Mouse (Mus musculus): ENCODE results near the gene Gbx1. TPM values are rescaled to one million over a fixed set of nuclear protein-coding genes. Genes with fewer than 3 reads are reported as not detected.

Gene Gbx1
- polyA plus RNA-seq, 1 experiment from 2014 or later: 11.0 TPM

GRCm38 (mm10) chr5:24539571-24540296 is 12.7 kb upstream of the Gbx1 start:
- 79% methylated on average over 22 of the region's 22 CpGs for WGBS
- H3K27ac ChIP-seq: no peak overlapping the region

GRCm38 (mm10) chr5:24537618-24538017 is 10.6 kb upstream of the Gbx1 start:
- Histone ChIP-seq H3K4me3 (no peak overlapping the region), H3K36me3 (no peaks in the 10 kb centered on the region), H3K9ac (peak overlapping the region; percentile 38; the same call in 1 of the 2 replicates), H3K27ac (no peak overlapping the region), H3K4me2 (replicated peaks) (no peak overlapping the region), H3K9me3 (no peaks in the 10 kb centered on the region), H3K27me3 (replicated peaks) (peaks cover 18% of the 10 kb centered on the region), H3K4me1 (peaks cover 10% of the 10 kb centered on the region)
- ATAC-seq (ENCODE audit: low FRiP score, low read depth): no peak
- 71% methylated on average over 16 of the region's 16 CpGs for WGBS

More at GRCm38 (mm10) chr5:24539571-24540296, 12.7 kb upstream of the Gbx1 start:
- Histone ChIP-seq H3K27me3 (replicated peaks) (peaks cover 6% of the 10 kb centered on the region), H3K9ac (no peak overlapping the region), H3K9me3 (no peaks in the 10 kb centered on the region), H3K4me3 (no peak overlapping the region), H3K36me3 (no peaks in the 10 kb centered on the region), H3K4me2 (replicated peaks) (no peak overlapping the region), H3K4me1 (peaks cover 10% of the 10 kb centered on the region)
- no peak for ATAC-seq (ENCODE audit: low FRiP score, low read depth)

- ATAC-seq (ENCODE audit: low FRiP score, low read depth): no peak
- H3K27ac ChIP-seq: no peak overlapping the region
- 75% methylated on average over 5 of the region's 5 CpGs for WGBS
These were observed 9.5 kb upstream of the Gbx1 start for GRCm38 (mm10) chr5:24536511-24536910.

GRCm38 (mm10) chr5:24535731-24536130 is 8.7 kb upstream of the Gbx1 start:
- H3K4me2 ChIP-seq (replicated peaks): no peak overlapping the region
- H3K27me3 ChIP-seq (replicated peaks): peaks cover 25% of the 10 kb centered on the region

More at GRCm38 (mm10) chr5:24536511-24536910, 9.5 kb upstream of the Gbx1 start:
- Histone ChIP-seq H3K9ac (no peak overlapping the region), H3K4me2 (replicated peaks) (no peak overlapping the region), H3K4me1 (peaks cover 10% of the 10 kb centered on the region), H3K27me3 (replicated peaks) (peaks cover 22% of the 10 kb centered on the region), H3K9me3 (no peaks in the 10 kb centered on the region), H3K4me3 (no peak overlapping the region), H3K36me3 (no peaks in the 10 kb centered on the region)

GRCm38 (mm10) chr5:24534292-24534691 is 7.3 kb upstream of the Gbx1 start:
- no peaks in the 10 kb centered on the region for H3K4me1 ChIP-seq
- no peak for ATAC-seq (ENCODE audit: low FRiP score, low read depth)
- 56% methylated on average over 5 of the region's 5 CpGs for WGBS
- H3K9me3 ChIP-seq: no peaks in the 10 kb centered on the region
- no peak overlapping the region for H3K4me2 ChIP-seq (replicated peaks)
- H3K36me3 ChIP-seq: no peaks in the 10 kb centered on the region
- H3K4me3 ChIP-seq: no peak overlapping the region
- H3K9ac ChIP-seq: no peak overlapping the region
- peaks cover 30% of the 10 kb centered on the region for H3K27me3 ChIP-seq (replicated peaks)
- no peak overlapping the region for H3K27ac ChIP-seq

More at GRCm38 (mm10) chr5:24535731-24536130, 8.7 kb upstream of the Gbx1 start:
- Histone ChIP-seq H3K4me1 (peaks cover 3% of the 10 kb centered on the region), H3K36me3 (no peaks in the 10 kb centered on the region), H3K9ac (no peak overlapping the region), H3K9me3 (no peaks in the 10 kb centered on the region), H3K4me3 (no peak overlapping the region), H3K27ac (no peak overlapping the region)
- WGBS: 90% methylated on average over 3 of the region's 3 CpGs
- ATAC-seq (ENCODE audit: low FRiP score, low read depth): no peak

- Histone ChIP-seq H3K27me3 (replicated peaks) (peaks cover 39% of the 10 kb centered on the region), H3K27ac (no peak overlapping the region), H3K36me3 (no peaks in the 10 kb centered on the region), H3K4me3 (no peak overlapping the region), H3K9me3 (no peaks in the 10 kb centered on the region), H3K9ac (no peak overlapping the region), H3K4me1 (no peaks in the 10 kb centered on the region), H3K4me2 (replicated peaks) (no peak overlapping the region)
- ATAC-seq (ENCODE audit: low FRiP score, low read depth): no peak
- 47% methylated on average over 11 of the region's 11 CpGs for WGBS
These were observed 6.4 kb upstream of the Gbx1 start for GRCm38 (mm10) chr5:24533391-24533790.

- no peak overlapping the region for H3K4me3 ChIP-seq
- no peak overlapping the region for H3K9ac ChIP-seq
- peaks cover 59% of the 10 kb centered on the region for H3K27me3 ChIP-seq (replicated peaks)
- no peak; the same call in 1 of the 2 replicates for ATAC-seq (ENCODE audit: low FRiP score, low read depth)
- no peaks in the 10 kb centered on the region for H3K36me3 ChIP-seq
- H3K9me3 ChIP-seq: no peaks in the 10 kb centered on the region
- H3K4me2 ChIP-seq (replicated peaks): no peak overlapping the region
- 13% methylated on average over 24 of the region's 24 CpGs for WGBS
- H3K4me1 ChIP-seq: peaks cover 19% of the 10 kb centered on the region
- H3K27ac ChIP-seq: no peak overlapping the region
These were observed 3.2 kb upstream of the Gbx1 start for GRCm38 (mm10) chr5:24530042-24530689.

GRCm38 (mm10) chr5:24527780-24528179 is 778 bp upstream of the Gbx1 start:
- no peak overlapping the region for H3K4me3 ChIP-seq
- H3K4me2 ChIP-seq (replicated peaks): peak overlapping the region; percentile 90
- H3K4me1 ChIP-seq: peaks cover 29% of the 10 kb centered on the region
- 14% methylated on average over 6 of the region's 6 CpGs for WGBS
- no peak overlapping the region for H3K27ac ChIP-seq
- H3K9me3 ChIP-seq: no peaks in the 10 kb centered on the region
- H3K27me3 ChIP-seq (replicated peaks): peaks cover 68% of the 10 kb centered on the region
- ATAC-seq (ENCODE audit: low FRiP score, low read depth): no peak
- no peak overlapping the region for H3K9ac ChIP-seq
- H3K36me3 ChIP-seq: no peaks in the 10 kb centered on the region

GRCm38 (mm10) chr5:24526190-24526888 is 663 bp downstream of the Gbx1 start:
- WGBS: under 1% methylated on average over 106 of the region's 109 CpGs
- peak; percentile 55 for ATAC-seq (ENCODE audit: low FRiP score, low read depth)

GRCm38 (mm10) chr5:24525360-24526189 is 1.4 kb downstream of the Gbx1 start:
- peak overlapping the region; percentile 52 for H3K4me3 ChIP-seq
- no peaks in the 10 kb centered on the region for H3K9me3 ChIP-seq
- H3K9ac ChIP-seq: peak overlapping the region; percentile 58; the same call in 1 of the 2 replicates
- peaks cover 29% of the 10 kb centered on the region for H3K4me1 ChIP-seq
- 2% methylated on average over 34 of the region's 34 CpGs for WGBS
- H3K27me3 ChIP-seq (replicated peaks): peaks cover 67% of the 10 kb centered on the region
- H3K36me3 ChIP-seq: no peaks in the 10 kb centered on the region
- no peak overlapping the region for H3K27ac ChIP-seq
- no peak for ATAC-seq (ENCODE audit: low FRiP score, low read depth)
- peak overlapping the region; percentile 90 for H3K4me2 ChIP-seq (replicated peaks)

More at GRCm38 (mm10) chr5:24526190-24526888, 663 bp downstream of the Gbx1 start:
- H3K27ac ChIP-seq: no peak overlapping the region
- no peaks in the 10 kb centered on the region for H3K9me3 ChIP-seq
- peak overlapping the region; percentile 90 for H3K4me2 ChIP-seq (replicated peaks)
- H3K4me3 ChIP-seq: peak overlapping the region; percentile 52
- no peaks in the 10 kb centered on the region for H3K36me3 ChIP-seq
- peaks cover 29% of the 10 kb centered on the region for H3K4me1 ChIP-seq
- peaks cover 69% of the 10 kb centered on the region for H3K27me3 ChIP-seq (replicated peaks)
- H3K9ac ChIP-seq: peak overlapping the region; percentile 58

GRCm38 (mm10) chr5:24524522-24524921 is 2.5 kb downstream of the Gbx1 start:
- Histone ChIP-seq H3K27ac (no peak overlapping the region), H3K9me3 (no peaks in the 10 kb centered on the region), H3K4me1 (peaks cover 29% of the 10 kb centered on the region), H3K4me3 (peak overlapping the region; percentile 52), H3K4me2 (replicated peaks) (peak overlapping the region; percentile 90), H3K36me3 (no peaks in the 10 kb centered on the region), H3K9ac (no peak overlapping the region), H3K27me3 (replicated peaks) (peaks cover 62% of the 10 kb centered on the region)
- 18% methylated on average over 4 of the region's 4 CpGs for WGBS
- ATAC-seq (ENCODE audit: low FRiP score, low read depth): no peak
